Mouse (Mus musculus) neural tube, embryonic 15.5 days (tissue): ENCODE measurements around the gene Prr15l. TPM values are rescaled to one million over a fixed set of nuclear protein-coding genes. Genes with fewer than 3 reads are reported as not detected.

Source experiments
- ATAC-seq: fragments of 200-750 bp; cut with Nextera tagmentation; 2 replicates; pipeline ENCODE4 v1.8.0; 2017; ENCODE audit warnings: mild to moderate bottlenecking, moderate TSS enrichment, moderate library complexity; ENCODE audit not compliant: low FRiP score
- H3K27ac ChIP-seq: fragments of 300-500 bp; sonication (generic); replicated peaks from 2 replicates; pipeline ENCODE4 v1.5.1; 2015; ENCODE audit warnings: mild to moderate bottlenecking, inconsistent platforms
- H3K27me3 ChIP-seq: fragments of 300-500 bp; sonication (generic); replicated peaks from 2 replicates; pipeline ENCODE4 v1.6.1; 2015; ENCODE audit warnings: inconsistent platforms
- H3K36me3 ChIP-seq: fragments of 300-500 bp; sonication (generic); 2 replicates; pipeline ENCODE4 v1.6.1; 2015; ENCODE audit warnings: inconsistent platforms
- H3K4me1 ChIP-seq: fragments of 300-500 bp; sonication (generic); 2 replicates; pipeline ENCODE4 v1.6.1; 2015; ENCODE audit warnings: inconsistent platforms
- H3K4me2 ChIP-seq: fragments of 300-500 bp; sonication (generic); 2 replicates; pipeline ENCODE4 v1.6.1; 2015; ENCODE audit warnings: inconsistent platforms, mild to moderate bottlenecking, moderate library complexity
- H3K4me3 ChIP-seq: fragments of 300-500 bp; sonication (generic); replicated peaks from 2 replicates; pipeline ENCODE4 v1.5.1; 2015; ENCODE audit warnings: mild to moderate bottlenecking, inconsistent platforms
- H3K9ac ChIP-seq: fragments of 300-500 bp; sonication (generic); replicated peaks from 2 replicates; pipeline ENCODE4 v1.6.1; 2015; ENCODE audit warnings: mild to moderate bottlenecking, inconsistent platforms
- H3K9me3 ChIP-seq: fragments of 300-500 bp; sonication (generic); replicated peaks from 2 replicates; pipeline ENCODE4 v1.6.1; 2016; ENCODE audit warnings: inconsistent platforms
- WGBS: fragments of 180-500 bp; shearing (Covaris S2); methylation state at CpG from one replicate; pipeline ENCODE4 v1.1.7; 2015; ENCODE audit warnings: mixed read lengths; 5-methylcytosine and 5-hydroxymethylcytosine counted together
- polyA plus RNA-seq: library from polyadenylated mRNA; unstranded; fragments of >200 nt; fragmentation: Nextera tagmentation; extraction: Ambion mirVana; gene quantifications from 2 replicates; pipeline ENCODE4 v1.2.1, GENCODE M21; 2015

Prr15l gene
- polyA plus RNA-seq, 1 experiment from 2014 or later, result 0.47 TPM

DNA sequence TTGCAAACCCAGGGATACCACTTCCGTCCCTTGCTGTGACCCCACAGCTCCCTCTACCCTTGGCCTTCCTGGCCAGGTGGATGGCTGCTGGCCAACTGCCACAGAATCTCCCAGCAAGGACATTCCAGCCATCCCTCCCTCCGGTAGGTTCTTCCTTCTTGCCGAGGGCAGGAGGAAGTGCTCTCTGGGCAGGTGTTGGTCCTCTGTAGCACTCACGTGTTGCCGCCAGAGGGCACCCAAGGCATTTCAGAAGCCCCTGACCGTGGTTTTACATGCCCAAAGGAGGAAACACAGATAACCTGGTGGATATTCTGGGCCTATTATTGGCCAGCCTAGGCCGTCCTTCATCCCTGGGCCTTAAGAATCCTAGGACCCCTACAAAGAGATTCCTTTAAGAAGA is 54.5 kb downstream of the Prr15l start:
- Histone ChIP-seq H3K27ac (no peak overlapping the region), H3K36me3 (no peaks in the 10 kb centered on the region), H3K9ac (0 out of 2 replicates have a peak overlapping the region, but pooled peaks have one; percentile 14), H3K4me2 (peak overlapping the region; percentile 22), H3K4me1 (peaks cover 13% of the 10 kb centered on the region), H3K27me3 (peaks cover 28% of the 10 kb centered on the region), H3K9me3 (no peaks in the 10 kb centered on the region), H3K4me3 (no peak overlapping the region; the same call in 1 of the 2 replicates)
- ATAC-seq, result no peak
- WGBS, result 5% methylated on average over 7 of the region's 7 CpGs

- Histone ChIP-seq H3K27me3 (peaks cover 28% of the 10 kb centered on the region), H3K4me1 (peaks cover 18% of the 10 kb centered on the region), H3K4me3 (no peak within 1 kb of the TSS; the same call in 1 of the 2 replicates), H3K9ac (0 out of 2 replicates have a peak within 1 kb of the TSS, but pooled peaks have one; percentile 14), H3K4me2 (peak within 1 kb of the TSS; percentile 22), H3K36me3 (no peaks in the 10 kb centered on the region), H3K9me3 (no peaks in the 10 kb centered on the region), H3K27ac (no peak within 1 kb of the TSS)
- no peak for ATAC-seq
- WGBS, result 36% methylated on average over 7 of the region's 7 CpGs
These were observed 55.0 kb downstream of the Prr15l start, which contains the start of gene Sp2 for GRCm38 (mm10) chr11:96982859-96983258. TSS of gene Sp2 (minus strand) at chr11:96982959.

DNA sequence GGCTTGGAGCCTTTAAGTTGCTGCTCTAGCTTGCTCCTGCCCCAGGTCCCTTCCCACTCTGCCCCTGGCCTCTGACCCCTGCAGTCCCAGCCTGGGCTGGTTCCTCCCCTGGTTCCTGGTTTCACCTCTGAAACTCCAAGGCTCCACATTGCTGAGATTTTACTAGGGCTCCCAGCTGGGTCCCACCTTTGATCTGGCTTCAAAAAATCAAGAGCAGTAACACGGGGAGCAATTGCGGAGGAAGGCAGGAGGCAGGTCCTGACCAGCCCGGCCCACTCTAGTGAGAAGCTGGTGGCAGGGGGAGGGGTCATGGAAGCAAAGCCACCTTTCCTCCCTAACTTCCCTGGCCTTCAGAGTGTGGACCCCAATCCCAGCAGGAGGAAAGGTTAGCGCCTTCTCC is 57.0 kb downstream of the Prr15l start:
- no peak overlapping the region for H3K27ac ChIP-seq
- WGBS, result 21% methylated on average over 4 of the region's 4 CpGs
- no peak for ATAC-seq
- H3K4me3 ChIP-seq, result no peak overlapping the region
- peaks cover 34% of the 10 kb centered on the region for H3K27me3 ChIP-seq
- no peak overlapping the region for H3K9ac ChIP-seq
- no peaks in the 10 kb centered on the region for H3K36me3 ChIP-seq
- H3K9me3 ChIP-seq, result no peaks in the 10 kb centered on the region
- H3K4me1 ChIP-seq, result peaks cover 17% of the 10 kb centered on the region
- no peak overlapping the region for H3K4me2 ChIP-seq

DNA sequence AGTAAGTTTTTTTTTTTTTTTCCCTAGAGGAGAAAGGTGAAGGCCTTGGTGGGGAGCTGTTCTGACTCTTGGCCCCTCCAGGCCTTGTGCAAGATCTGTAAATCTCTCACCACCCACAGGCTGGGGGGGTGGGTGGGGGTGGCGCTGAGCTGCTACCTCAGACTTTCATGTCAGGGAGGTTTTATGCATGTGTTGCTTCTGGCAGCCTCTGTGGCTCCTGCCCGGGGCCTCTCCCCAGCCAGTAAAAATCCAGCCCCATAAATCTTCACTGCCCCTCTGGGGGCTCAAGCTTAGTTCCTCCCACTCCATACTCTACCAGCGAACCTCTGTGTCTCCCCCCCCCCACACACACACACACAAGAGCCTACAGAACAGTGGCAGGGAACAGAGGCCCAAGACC is 58.6 kb downstream of the Prr15l start:
- H3K4me3 ChIP-seq, result no peak overlapping the region
- 7% methylated on average over 3 of the region's 3 CpGs for WGBS
- no peaks in the 10 kb centered on the region for H3K36me3 ChIP-seq
- ATAC-seq, result no peak
- H3K4me1 ChIP-seq, result peaks cover 17% of the 10 kb centered on the region
- no peaks in the 10 kb centered on the region for H3K9me3 ChIP-seq
- no peak overlapping the region for H3K27ac ChIP-seq
- H3K9ac ChIP-seq, result no peak overlapping the region
- H3K4me2 ChIP-seq, result no peak overlapping the region
- peaks cover 34% of the 10 kb centered on the region for H3K27me3 ChIP-seq

Other genes starting within 250 kb of the Prr15l start
- gene Snx11, start 150.5 kb upstream of the Prr15l start, polyA plus RNA-seq, result 70.4 and 81.7 TPM in 2 replicates
- 60.9 and 69.5 TPM in 2 replicates for gene Cbx1, start 139.0 kb upstream of the Prr15l start, polyA plus RNA-seq
- gene Nfe2l1, start 98.1 kb upstream of the Prr15l start, polyA plus RNA-seq, result 71.8 and 78.2 TPM in 2 replicates
- gene Copz2, start 78.2 kb upstream of the Prr15l start, polyA plus RNA-seq, result 29.2 and 42.0 TPM in 2 replicates
- gene Cdk5rap3, start 11.6 kb upstream of the Prr15l start, polyA plus RNA-seq, result 82.4 and 85.7 TPM in 2 replicates
- 30.8 and 35.8 TPM in 2 replicates for gene Pnpo, start 15.9 kb downstream of the Prr15l start, polyA plus RNA-seq
- gene Sp2, start 54.9 kb downstream of the Prr15l start, polyA plus RNA-seq, result 13.0 and 15.8 TPM in 2 replicates
- gene Sp6, start 85.3 kb downstream of the Prr15l start, polyA plus RNA-seq, result 0.23 and 0.52 TPM in 2 replicates
- gene Scrn2, start 101.8 kb downstream of the Prr15l start, polyA plus RNA-seq, result 12.6 and 18.5 TPM in 2 replicates
- 1.9 and 2.3 TPM in 2 replicates for gene Lrrc46, start 113.3 kb downstream of the Prr15l start, polyA plus RNA-seq
- 63.7 and 67.4 TPM in 2 replicates for gene Mrpl10, start 113.5 kb downstream of the Prr15l start, polyA plus RNA-seq
- 10.4 and 12.7 TPM in 2 replicates for gene Osbpl7, start 122.5 kb downstream of the Prr15l start, polyA plus RNA-seq
- 0.23 and 0.43 TPM in 2 replicates for gene Tbx21, start 187.2 kb downstream of the Prr15l start, polyA plus RNA-seq
- 8.8 and 9.5 TPM in 2 replicates for gene Tbkbp1, start 223.4 kb downstream of the Prr15l start, polyA plus RNA-seq